ENCODE assay signal across 8 mouse cellular contexts in genomic region chr8:78438121-78438520, GRCm38 (mm10). TPM values are rescaled to one million over a fixed set of nuclear protein-coding genes. Genes with fewer than 3 reads are reported as not detected.
DNase-seq lines count a peak whose midpoint lies in the region; ATAC-seq and TF ChIP-seq lines count a peak whose summit lies in the region.

No protein-coding gene starts in this region.

- no peaks in the 10 kb centered on the region for H3K36me3 ChIP-seq in MEL (ENCODE audit: control insufficient read depth in 1 of 2, insufficient read depth in 2 of 2, low read length in 2 of 2)
- no peaks in the 10 kb centered on the region for H3K36me3 ChIP-seq in embryonic facial prominence, embryonic 15.5 days
- no peaks in the 10 kb centered on the region for H3K36me3 ChIP-seq in intestine, embryonic 14.5 days (ENCODE audit: control insufficient read depth, insufficient read depth, low read length)
- no peaks in the 10 kb centered on the region for H3K36me3 ChIP-seq in midbrain, embryonic 13.5 days

- no peak for ATAC-seq in embryonic facial prominence, embryonic 15.5 days (ENCODE audit: insufficient number of reproducible peaks, low FRiP score, low TSS enrichment, low read depth)
- ATAC-seq in intestine, embryonic 14.5 days (replicated peaks; ENCODE audit: low FRiP score, low TSS enrichment, low read depth), result 0 out of 2 replicates have a peak, but pooled peaks have one; percentile 43
- peak; percentile 18; the same call in 1 of the 2 replicates for ATAC-seq in midbrain, embryonic 13.5 days

- no peak for TF ChIP-seq POLR2A in MEL (IDR thresholded peaks at IDR 0.05; ENCODE audit: control insufficient read depth in 1 of 2, insufficient read depth in 1 of 2, low read depth in 1 of 2, low read length in 2 of 2, poor library complexity in 1 of 2)

- no peak for TF ChIP-seq RAD21 in MEL (IDR thresholded peaks at IDR 0.05; ENCODE audit: low read depth, low read length)

- peak overlapping the region; percentile 19; the same call in 1 of the 2 replicates for H3K4me2 ChIP-seq in embryonic facial prominence, embryonic 15.5 days (replicated peaks)
- 0 out of 2 replicates have a peak overlapping the region, but pooled peaks have one; percentile 1 for H3K4me2 ChIP-seq in intestine, embryonic 14.5 days (ENCODE audit: low read length)
- H3K4me2 ChIP-seq in midbrain, embryonic 13.5 days (replicated peaks), result peak overlapping the region; percentile 80

- H3K27me3 ChIP-seq in MEL (ENCODE audit: control insufficient read depth in 1 of 2, insufficient read depth in 2 of 2, low read length in 2 of 2), result no peaks in the 10 kb centered on the region
- H3K27me3 ChIP-seq in embryonic facial prominence, embryonic 15.5 days, result peaks cover 92% of the 10 kb centered on the region
- peaks cover 92% of the 10 kb centered on the region for H3K27me3 ChIP-seq in intestine, embryonic 14.5 days (replicated peaks; ENCODE audit: control insufficient read depth, insufficient read depth, low read length)
- H3K27me3 ChIP-seq in midbrain, embryonic 13.5 days, result peaks cover 91% of the 10 kb centered on the region

- no peak for TF ChIP-seq CTCF in MEL (IDR thresholded peaks at IDR 0.05 in 2 of 3, conservative IDR thresholded peaks at IDR 0.05 in 1 of 3; ENCODE audit: control insufficient read depth in 1 of 3, insufficient read depth in 1 of 3, low read depth in 2 of 3, low read length in 3 of 3, poor library complexity in 1 of 3, severe bottlenecking in 1 of 3)

- no peak overlapping the region for H3K27ac ChIP-seq in MEL (ENCODE audit: control insufficient read depth, low read depth, low read length)
- no peak overlapping the region for H3K27ac ChIP-seq in embryonic facial prominence, embryonic 15.5 days (replicated peaks)
- H3K27ac ChIP-seq in intestine, embryonic 14.5 days (ENCODE audit: low read depth), result no peak overlapping the region
- peak overlapping the region; percentile 51; the same call in 1 of the 2 replicates for H3K27ac ChIP-seq in midbrain, embryonic 13.5 days

- TF ChIP-seq EP300 in MEL (IDR thresholded peaks at IDR 0.05; ENCODE audit: low read depth in 1 of 2, low read length in 2 of 2), result no peak

- H3K4me1 ChIP-seq in MEL (ENCODE audit: control insufficient read depth in 1 of 2, insufficient read depth in 2 of 2, low read length in 2 of 2), result no peaks in the 10 kb centered on the region
- peaks cover 31% of the 10 kb centered on the region for H3K4me1 ChIP-seq in embryonic facial prominence, embryonic 15.5 days
- no peaks in the 10 kb centered on the region for H3K4me1 ChIP-seq in intestine, embryonic 14.5 days (replicated peaks; ENCODE audit: control insufficient read depth, insufficient read depth, low read length)
- peaks cover 40% of the 10 kb centered on the region for H3K4me1 ChIP-seq in midbrain, embryonic 13.5 days (replicated peaks)

- H3K9ac ChIP-seq in MEL (ENCODE audit: control insufficient read depth, low read depth, low read length, poor library complexity, severe bottlenecking), result no peak overlapping the region
- no peak overlapping the region for H3K9ac ChIP-seq in embryonic facial prominence, embryonic 15.5 days
- H3K9ac ChIP-seq in intestine, embryonic 14.5 days (ENCODE audit: low read length), result no peak overlapping the region
- 0 out of 2 replicates have a peak overlapping the region, but pooled peaks have one; percentile 14 for H3K9ac ChIP-seq in midbrain, embryonic 13.5 days (replicated peaks)

- no peaks in the 10 kb centered on the region for H3K79me2 ChIP-seq in MEL (ENCODE audit: control insufficient read depth, insufficient read depth, low read length, poor library complexity)

- no peak overlapping the region for H3K4me3 ChIP-seq in MEL (ENCODE audit: control insufficient read depth in 1 of 2, insufficient read depth in 1 of 2, low read depth in 2 of 2, low read length in 2 of 2)
- H3K4me3 ChIP-seq in embryonic facial prominence, embryonic 15.5 days (replicated peaks), result peak overlapping the region; percentile 14; the same call in 1 of the 2 replicates
- H3K4me3 ChIP-seq in intestine, embryonic 14.5 days (ENCODE audit: low read depth, low read length), result no peak overlapping the region
- peak overlapping the region; percentile 48 for H3K4me3 ChIP-seq in midbrain, embryonic 13.5 days (replicated peaks)

- DNase-seq in 3T3-L1 (ENCODE audit: low read depth, low spot score) (peak; percentile 53), MEL (ENCODE audit: low read depth, low spot score) (peak; percentile 20)
- peak; percentile 85 for DNase-seq in intestine, embryonic 14.5 days (ENCODE audit: low spot score)
- DNase-seq in spleen, adult 18-20 months, result no peak
- DNase-seq in frontal cortex, postnatal 36 days (ENCODE audit: low spot score in 2 of 2), result no peak
- DNase-seq in c-Kit-positive CD71-positive TER-119-positive erythroid progenitor cells, embryonic 14.5 days (ENCODE audit: low spot score), result no peak

- H3K9me3 ChIP-seq in MEL (replicated peaks; ENCODE audit: insufficient read depth, low read length), result no peaks in the 10 kb centered on the region
- no peaks in the 10 kb centered on the region for H3K9me3 ChIP-seq in embryonic facial prominence, embryonic 15.5 days (replicated peaks)
- no peaks in the 10 kb centered on the region for H3K9me3 ChIP-seq in intestine, embryonic 14.5 days (ENCODE audit: control insufficient read depth, low read length)
- no peaks in the 10 kb centered on the region for H3K9me3 ChIP-seq in midbrain, embryonic 13.5 days

- whole genome bisulfite sequencing in embryonic facial prominence, embryonic 15.5 days, result under 1% methylated on average over 18 of the region's 18 CpGs
- WGBS in intestine, embryonic 14.5 days, result under 1% methylated on average over 18 of the region's 18 CpGs
- WGBS in midbrain, embryonic 13.5 days, result 1% methylated on average over 18 of the region's 18 CpGs

TF ChIP-seq in MEL, 35 proteins besides CTCF, POLR2A, EP300 and RAD21:
- TF ChIP-seq TBP (IDR thresholded peaks at IDR 0.05; ENCODE audit: low read depth, low read length), result no peak
- no peak for TF ChIP-seq MAFK (IDR thresholded peaks at IDR 0.05; ENCODE audit: borderline replicate concordance, low read depth, low read length)
- TF ChIP-seq RCOR1 (IDR thresholded peaks at IDR 0.05; ENCODE audit: low read depth, low read length), result no peak
- no peak for TF ChIP-seq NELFE (IDR thresholded peaks at IDR 0.05; ENCODE audit: low read depth, low read length)
- TF ChIP-seq ZMIZ1 (IDR thresholded peaks at IDR 0.05; ENCODE audit: low read depth, low read length), result no peak
- no peak for TF ChIP-seq MEF2A (IDR thresholded peaks at IDR 0.05; ENCODE audit: extremely low read depth, insufficient replicate concordance, low read depth, low read length, poor library complexity, severe bottlenecking)
- TF ChIP-seq TCF12 (IDR thresholded peaks at IDR 0.05; ENCODE audit: low read depth, low read length), result no peak
- TF ChIP-seq CHD1 (IDR thresholded peaks at IDR 0.05; ENCODE audit: low read depth, low read length), result no peak
- no peak for TF ChIP-seq ELF1 (IDR thresholded peaks at IDR 0.05; ENCODE audit: low read depth, low read length)
- TF ChIP-seq POLR2AphosphoS2 (IDR thresholded peaks at IDR 0.05; ENCODE audit: low read length), result no peak
- no peak for TF ChIP-seq ZC3H11A (IDR thresholded peaks at IDR 0.05; ENCODE audit: low read depth, low read length)
- TF ChIP-seq MAX (IDR thresholded peaks at IDR 0.05; ENCODE audit: low read length), result no peak
- TF ChIP-seq ZKSCAN1 (IDR thresholded peaks at IDR 0.05; ENCODE audit: low read depth, low read length), result no peak
- TF ChIP-seq SMC3 (IDR thresholded peaks at IDR 0.05; ENCODE audit: low read depth, low read length), result no peak
- no peak for TF ChIP-seq MAZ (IDR thresholded peaks at IDR 0.05; ENCODE audit: low read depth, low read length)
- TF ChIP-seq ZNF384 (IDR thresholded peaks at IDR 0.05; ENCODE audit: low read depth, low read length), result no peak

RNA-seq across cellular contexts. Expression of gene Pou4f2, which starts 1.7 kb away (rescaled TPM):
- not detected in 2 replicates for total RNA-seq in MEL (2012; rRNA removed)
- not detected for polyA plus RNA-seq in MEL (2012; ENCODE audit: insufficient read depth in 1 of 2, insufficient read length in 2 of 2, low read depth in 1 of 2, low replicate concordance in 2 of 2, missing spikeins in 1 of 2)
- 0.07 TPM in 1 of 2 replicates, not detected in the other for polyA plus RNA-seq in embryonic facial prominence, embryonic 15.5 days (2015; fragmentation: Nextera tagmentation; extraction: Ambion mirVana)
- not detected in 2 replicates for polyA plus RNA-seq in intestine, embryonic 14.5 days (2014; fragmentation: Nextera tagmentation; extraction: Ambion mirVana)
- 8.0 and 9.9 TPM in 2 replicates for polyA plus RNA-seq in midbrain, embryonic 13.5 days (2015; fragmentation: Nextera tagmentation; extraction: Ambion mirVana)

Comparison
In these comparisons a context has a peak if more than half of its experiments do, and no peak if none do; other contexts are left out.
1. DNase-seq: peak in 3T3-L1 (single experiment), MEL (single experiment) and intestine, embryonic 14.5 days (single experiment); none in spleen, adult 18-20 months (0 of 2), frontal cortex, postnatal 36 days (0 of 2) and c-Kit-positive CD71-positive TER-119-positive erythroid progenitor cells, embryonic 14.5 days (single experiment).
2. H3K4me3 ChIP-seq: peak in embryonic facial prominence, embryonic 15.5 days (single experiment) and midbrain, embryonic 13.5 days (single experiment); none in MEL (0 of 2) and intestine, embryonic 14.5 days (single experiment).
3. H3K4me2 ChIP-seq: peak in every context shown above with its lines; median percentile 80 in midbrain, embryonic 13.5 days; 19 in embryonic facial prominence, embryonic 15.5 days; 1 in intestine, embryonic 14.5 days.